Mouse (Mus musculus) CD4-positive helper T cell, adult 2 months (primary cell): ENCODE data around the gene Bzw1.

Experiments used
- DNase-seq: peaks from one replicate; pipeline ENCODE4 v3.0.0-alpha.2; 2012; ENCODE audit warnings: low read depth, missing footprints, low spot score

Gene Bzw1

GRCm38 (mm10) chr1:58396179-58396578 is 3.5 kb downstream of the Bzw1 start:
- no peak for DNase-seq

DNA sequence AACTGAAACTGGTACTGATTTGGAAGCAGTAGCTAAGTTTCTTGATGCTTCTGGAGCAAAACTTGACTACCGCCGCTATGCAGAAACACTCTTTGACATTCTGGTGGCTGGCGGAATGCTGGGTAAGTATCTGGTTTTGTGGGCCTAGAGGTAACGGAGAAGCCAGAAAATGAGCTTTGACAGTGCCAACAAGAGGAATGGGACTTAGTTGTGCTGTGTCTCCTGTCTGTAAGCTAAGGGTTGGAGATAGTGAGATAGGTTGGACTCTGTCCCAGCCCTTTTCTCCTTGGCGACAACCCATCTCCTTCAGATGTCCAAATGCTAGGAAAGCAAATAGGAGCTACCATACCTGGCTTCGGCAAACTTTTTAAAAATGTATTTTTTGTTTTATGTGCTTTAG is 5.0 kb downstream of the Bzw1 start:
- no peak for DNase-seq

- peak; percentile 0 for DNase-seq
Measured at GRCm38 (mm10) chr1:58401396-58401795, 8.7 kb downstream of the Bzw1 start.

DNA sequence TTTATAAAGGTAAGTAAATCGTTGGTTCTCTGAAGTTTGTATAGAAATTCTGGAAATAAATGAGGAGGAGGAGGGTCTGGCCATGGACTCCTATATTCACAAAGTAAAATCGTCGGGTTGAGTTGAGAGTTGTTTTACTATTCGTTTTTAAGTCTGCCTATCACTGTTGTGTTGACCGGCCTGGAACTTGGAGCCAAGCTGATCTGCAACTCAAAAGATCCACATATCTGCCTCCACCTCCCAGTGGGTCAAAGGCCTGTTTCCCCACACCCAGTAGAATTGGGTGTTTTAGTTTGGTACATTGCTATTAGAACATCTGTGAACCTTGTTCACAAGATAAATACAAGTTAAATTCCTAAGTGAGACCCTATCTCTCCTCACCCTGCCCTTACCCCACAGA is 11.0 kb downstream of the Bzw1 start:
- no peak for DNase-seq

DNA sequence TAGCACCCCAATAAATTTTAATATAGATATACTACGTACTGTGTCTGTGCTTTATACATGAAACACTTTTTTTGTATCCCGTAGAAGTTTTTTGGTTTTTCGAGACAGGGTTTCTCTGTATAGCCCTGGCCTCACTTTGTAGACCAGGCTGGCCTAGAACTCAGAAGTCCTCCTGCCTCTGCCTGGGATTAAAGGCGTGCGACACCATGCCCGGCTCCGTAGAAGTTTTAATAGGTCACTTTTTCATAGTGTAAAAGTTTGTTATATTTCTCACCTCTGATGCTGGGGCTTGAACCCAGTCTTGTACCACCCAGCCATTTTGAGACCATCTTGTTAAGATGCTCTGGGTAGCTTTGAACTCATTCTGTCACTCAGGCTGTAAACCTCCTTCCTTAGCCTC is 14.6 kb downstream of the Bzw1 start:
- DNase-seq, result no peak

- no peak for DNase-seq
Measured at GRCm38 (mm10) chr1:58408141-58408540, 15.4 kb downstream of the Bzw1 start.

GRCm38 (mm10) chr1:58409553-58410197 is 17.0 kb downstream of the Bzw1 start:
- no peak for DNase-seq

DNA sequence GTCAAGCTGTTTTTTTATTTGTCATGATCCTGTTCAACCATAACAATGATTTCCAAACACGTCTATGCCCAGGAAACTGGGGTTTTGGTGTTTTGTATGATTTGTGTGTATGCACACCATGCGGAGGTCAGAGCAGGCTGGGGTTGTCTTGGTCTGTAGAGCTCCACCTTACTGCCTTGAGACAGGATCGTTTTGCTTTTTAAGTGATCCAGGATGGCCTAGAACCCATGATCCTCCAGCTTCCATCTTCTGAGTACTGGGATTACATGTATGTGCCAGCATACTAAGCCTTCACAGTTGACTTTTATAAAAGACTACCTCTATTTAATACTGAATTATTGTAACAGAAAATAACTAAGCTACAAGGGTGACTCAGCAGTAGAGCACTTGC is 17.5 kb downstream of the Bzw1 start:
- DNase-seq, result no peak

DNA sequence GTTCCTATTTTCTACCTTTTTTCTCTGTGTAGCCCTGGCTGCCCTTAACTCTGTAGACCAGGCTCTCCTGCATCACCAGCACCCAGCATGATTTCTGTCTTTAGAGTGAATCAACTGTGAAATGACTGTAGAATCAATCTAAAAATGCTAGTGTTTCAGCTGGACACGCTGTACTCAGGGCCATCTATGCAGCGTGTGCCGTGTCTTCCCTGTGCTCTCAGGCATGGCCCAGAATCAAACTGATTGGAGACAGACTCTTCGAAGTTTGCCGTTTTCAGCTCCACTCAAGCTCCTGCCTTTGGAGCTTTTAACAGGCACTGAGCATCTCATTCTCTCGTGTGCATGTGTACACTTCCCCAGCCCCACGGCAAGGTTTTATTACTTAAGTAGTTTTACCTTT is 18.1 kb downstream of the Bzw1 start:
- no peak for DNase-seq

DNA sequence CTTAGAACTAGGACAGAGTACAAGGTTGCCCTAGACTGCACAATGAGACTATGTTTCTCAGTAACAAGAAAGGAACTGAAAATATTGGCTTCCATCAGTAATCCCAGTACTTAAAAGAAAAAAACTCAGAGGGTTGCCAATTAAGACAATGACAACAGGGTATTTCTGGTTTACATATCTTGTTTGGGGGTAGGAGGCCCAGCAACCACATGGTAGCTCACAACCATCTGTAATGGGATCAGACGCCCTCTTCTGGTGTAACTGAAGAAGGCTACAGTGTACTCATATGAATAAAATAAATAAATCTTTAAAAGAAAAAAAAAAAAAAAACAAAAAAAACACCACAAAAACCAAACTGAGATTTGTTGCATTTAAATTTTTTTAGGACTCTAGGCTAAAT is 22.7 kb downstream of the Bzw1 start:
- DNase-seq, result peak; percentile 63

DNA sequence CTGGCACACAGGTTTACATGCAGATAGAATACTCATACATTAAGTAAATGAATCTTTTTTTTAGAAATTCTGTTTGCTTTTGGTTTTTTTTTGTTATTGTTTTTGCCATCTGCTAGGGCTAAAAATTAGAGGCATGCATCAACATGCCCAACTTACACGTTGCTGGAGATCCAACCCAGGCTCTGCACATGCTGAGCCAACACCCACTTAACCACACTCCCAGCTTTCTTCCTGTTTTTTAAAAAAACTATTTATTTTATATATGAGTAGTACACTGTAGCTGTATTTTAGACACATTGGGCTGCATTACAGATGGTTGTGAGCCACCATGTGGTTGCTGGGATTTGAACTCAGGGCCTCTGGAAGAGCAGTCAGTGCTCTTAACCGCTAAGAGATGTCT is 23.4 kb downstream of the Bzw1 start:
- no peak for DNase-seq

GRCm38 (mm10) chr1:58420032-58420431 is 27.3 kb downstream of the Bzw1 start:
- no peak for DNase-seq

DNA sequence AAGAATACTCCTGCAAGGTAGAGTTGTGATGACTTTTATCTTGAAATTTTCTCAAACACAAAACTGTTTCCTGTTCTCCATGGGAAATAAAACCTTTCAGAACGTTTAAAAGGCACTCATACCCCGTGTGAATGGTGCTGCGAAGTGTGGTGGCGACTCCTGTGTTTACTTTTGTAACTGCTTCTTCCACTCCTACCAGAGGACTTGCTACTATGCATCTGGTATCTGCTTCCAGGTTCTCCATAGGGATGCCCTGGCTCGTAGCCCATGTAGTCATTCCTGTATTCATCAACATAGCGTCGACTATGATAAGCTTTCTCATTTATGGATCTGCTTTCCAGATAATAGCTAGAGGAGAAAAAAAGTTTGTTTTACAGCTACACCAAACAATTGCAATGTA is 28.3 kb downstream of the Bzw1 start:
- DNase-seq, result peak; percentile 51

DNA sequence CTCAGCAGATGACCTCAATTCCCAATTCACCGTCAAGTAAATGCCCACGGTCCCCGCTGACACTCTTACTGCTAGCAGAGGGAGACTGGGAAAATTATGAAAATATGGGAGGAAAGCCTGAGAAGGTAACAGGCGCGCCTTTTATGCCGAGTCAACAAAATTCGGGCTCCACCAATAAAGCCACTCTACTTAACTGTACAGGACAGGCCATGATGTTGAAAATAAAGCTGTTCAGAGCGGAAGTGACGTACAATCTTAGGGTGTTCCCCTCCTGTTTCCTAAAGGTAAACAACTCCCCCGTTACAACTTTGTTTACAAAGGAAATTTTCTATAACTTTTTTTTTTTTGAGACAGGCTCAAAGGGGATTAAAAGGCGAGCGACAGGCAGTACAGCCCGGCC is 30.2 kb downstream of the Bzw1 start:
- peak; percentile 91 for DNase-seq

DNA sequence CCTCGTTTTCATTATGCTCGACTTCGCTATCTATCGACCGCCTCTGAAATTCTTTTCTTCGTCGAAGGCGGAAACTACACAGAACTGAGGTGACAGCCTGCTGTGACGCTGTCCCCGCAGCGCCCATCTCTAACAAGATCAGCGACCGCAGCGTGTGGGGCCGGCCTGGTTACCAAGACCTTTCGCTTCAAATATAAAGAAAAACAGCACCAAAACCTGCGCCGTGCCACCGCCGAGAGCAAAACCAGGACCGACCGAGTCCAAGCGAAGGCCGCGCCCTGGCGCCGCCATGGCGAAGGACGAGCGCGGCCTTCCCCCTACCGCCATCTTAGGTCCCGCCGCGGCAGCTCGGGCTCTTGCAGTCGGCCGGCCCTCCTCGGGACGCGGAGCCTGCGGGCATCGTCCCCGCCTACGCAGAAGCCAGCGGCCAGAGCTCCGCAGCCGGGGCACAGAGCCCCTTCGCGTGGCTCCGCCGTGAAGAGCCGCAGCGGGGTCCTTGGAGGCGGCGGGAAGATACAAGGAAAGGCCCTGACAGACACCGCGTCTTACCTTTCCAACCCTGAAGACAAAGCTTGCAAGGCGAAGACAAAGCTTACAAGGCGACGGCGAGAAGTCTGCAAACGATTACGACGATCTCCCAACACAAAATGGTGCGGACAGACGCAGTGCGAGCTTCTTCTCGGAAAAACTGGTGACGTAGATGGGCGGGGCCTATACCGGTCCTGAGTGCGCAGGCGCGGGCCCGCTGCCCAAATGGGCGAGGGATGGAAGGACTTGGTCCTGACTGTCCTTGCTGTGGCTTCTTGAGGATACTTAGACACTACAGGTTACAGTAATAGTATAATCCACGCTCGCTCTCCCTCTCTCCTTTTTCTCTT is 30.9 kb downstream of the Bzw1 start, which contains the start of gene Clk1:
TSS of gene Clk1 (minus strand) at position 696 of the 878 bp plus-strand sequence.
- DNase-seq, result peak; percentile 93

- no peak for DNase-seq
Measured at GRCm38 (mm10) chr1:58424551-58424950, 31.9 kb downstream of the Bzw1 start.

- DNase-seq, result peak; percentile 32
Measured at GRCm38 (mm10) chr1:58444691-58445090, 52.0 kb downstream of the Bzw1 start.

DNA sequence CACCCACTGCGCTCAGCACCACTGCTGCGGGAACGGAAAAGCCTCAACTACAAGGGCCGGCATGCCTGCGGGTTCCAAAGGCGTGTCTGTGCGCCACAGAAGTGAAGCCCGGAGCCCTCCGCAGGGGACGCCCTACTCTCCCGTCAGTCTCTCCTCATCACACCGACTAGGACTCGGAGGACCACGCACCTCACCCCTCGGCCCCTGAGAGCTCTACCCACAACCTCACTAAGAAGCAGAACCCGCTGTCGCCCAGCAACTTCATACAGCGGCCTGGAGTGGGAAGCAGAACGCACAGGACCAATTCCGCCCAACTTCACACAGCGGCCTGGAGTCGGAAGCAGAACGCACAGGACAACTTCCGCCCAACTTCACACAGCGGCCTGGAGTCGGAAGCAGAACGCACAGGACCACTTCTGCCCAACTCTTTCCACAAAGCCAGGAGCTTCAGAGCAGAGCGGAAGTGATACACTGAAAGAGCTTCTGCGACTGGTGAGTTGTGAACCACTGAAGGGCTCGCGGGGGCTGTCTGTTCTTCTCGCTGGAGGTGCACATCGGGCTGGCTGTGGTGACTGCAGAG is 52.5 kb downstream of the Bzw1 start, which contains the start of the genes Nif3l1 and Ppil3:
TSS of gene Nif3l1 (plus strand) at position 9 of the 580 bp plus-strand sequence.
TSS of gene Ppil3 (minus strand) at position 344 of the 580 bp plus-strand sequence.
- peak; percentile 89 for DNase-seq

- DNase-seq, result peak; percentile 45
Measured at GRCm38 (mm10) chr1:58445861-58446260, 53.2 kb downstream of the Bzw1 start.

DNA sequence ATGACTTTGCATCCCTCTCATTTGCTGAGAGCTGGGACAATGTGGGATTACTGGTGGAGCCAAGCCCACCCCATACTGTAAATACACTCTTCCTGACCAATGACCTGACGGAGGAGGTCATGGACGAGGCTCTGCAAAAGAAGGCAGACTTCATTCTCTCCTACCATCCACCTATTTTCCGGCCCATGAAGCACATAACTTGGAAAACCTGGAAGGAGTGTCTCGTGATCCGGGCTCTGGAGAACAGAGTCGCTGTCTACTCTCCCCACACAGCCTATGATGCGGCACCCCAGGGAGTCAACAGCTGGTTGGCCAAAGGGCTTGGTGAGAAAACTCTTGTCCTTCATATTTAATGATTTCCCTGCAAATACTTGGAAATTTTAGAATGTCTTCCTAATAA is 55.1 kb downstream of the Bzw1 start:
- DNase-seq, result no peak

GRCm38 (mm10) chr1:58448396-58448795 is 55.7 kb downstream of the Bzw1 start:
- no peak for DNase-seq

DNA sequence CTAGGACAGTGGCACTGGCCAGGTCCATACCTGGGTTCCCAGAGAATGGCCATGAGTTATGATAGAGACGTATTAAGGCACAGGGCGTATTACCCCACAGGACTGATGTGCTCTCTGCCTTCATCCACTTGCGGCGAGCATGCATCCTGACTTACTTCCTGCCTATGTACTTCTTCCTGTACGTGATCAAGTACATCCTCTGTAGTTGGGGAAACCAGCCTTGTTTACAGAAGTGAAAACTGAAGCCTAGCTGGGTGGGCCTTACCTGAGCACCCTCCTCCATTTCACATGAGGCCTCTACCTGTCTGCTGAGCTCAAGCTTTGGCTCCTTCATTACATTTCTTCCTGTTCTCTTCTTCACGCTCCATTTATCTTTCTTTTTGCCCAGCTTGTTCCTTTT is 61.6 kb downstream of the Bzw1 start:
- DNase-seq, result peak; percentile 63
